Mouse (Mus musculus): Measurements from ENCODE around the gene Impdh1. TPM values are rescaled to one million over a fixed set of nuclear protein-coding genes. Genes with fewer than 3 reads are reported as not detected.

The Impdh1 gene
- polyA plus RNA-seq, 1 experiment: 15.6 TPM

DNA sequence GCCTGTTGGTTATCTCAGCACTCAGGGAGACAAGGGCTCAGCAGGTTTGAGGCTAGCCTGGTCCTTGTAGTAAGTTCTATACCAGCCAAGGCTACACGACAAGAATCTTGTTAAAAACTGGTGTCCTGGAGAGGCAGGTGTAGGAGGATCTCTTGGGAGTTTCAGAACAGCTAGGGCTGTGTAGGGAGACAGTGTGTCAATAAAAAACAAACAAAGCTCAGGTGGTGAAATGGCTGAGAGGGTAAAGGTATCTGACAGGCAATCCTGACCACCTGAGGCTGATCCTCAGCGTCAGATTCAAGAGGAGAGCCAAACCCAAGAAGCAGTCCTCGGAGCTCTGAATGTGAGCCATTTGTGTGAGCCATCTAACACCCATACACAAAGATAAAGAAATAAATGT, 30.0 kb upstream of the Impdh1 start:
- H3K4me3 ChIP-seq (ENCODE audit: low read depth, low read length): no peak overlapping the region
- H3K27ac ChIP-seq (ENCODE audit: insufficient read depth, low read depth, low read length): no peak overlapping the region
- TF ChIP-seq CTCF (IDR thresholded peaks at IDR 0.05; ENCODE audit: extremely low read depth, insufficient read length, insufficient replicate concordance, low read depth, low read length) (no peak), POLR2A (IDR thresholded peaks at IDR 0.05; ENCODE audit: low read depth, low read length) (no peak)
- no peaks in the 10 kb centered on the region for H3K27me3 ChIP-seq (ENCODE audit: control insufficient read depth, insufficient read depth, low read length)
- H3K36me3 ChIP-seq (ENCODE audit: control insufficient read depth, insufficient read depth, low read length): no peaks in the 10 kb centered on the region
- WGBS: 80% methylated on average over 3 of the region's 3 CpGs
- no peaks in the 10 kb centered on the region for H3K4me1 ChIP-seq (ENCODE audit: control insufficient read depth, insufficient read depth, insufficient read length, low read length)

DNA sequence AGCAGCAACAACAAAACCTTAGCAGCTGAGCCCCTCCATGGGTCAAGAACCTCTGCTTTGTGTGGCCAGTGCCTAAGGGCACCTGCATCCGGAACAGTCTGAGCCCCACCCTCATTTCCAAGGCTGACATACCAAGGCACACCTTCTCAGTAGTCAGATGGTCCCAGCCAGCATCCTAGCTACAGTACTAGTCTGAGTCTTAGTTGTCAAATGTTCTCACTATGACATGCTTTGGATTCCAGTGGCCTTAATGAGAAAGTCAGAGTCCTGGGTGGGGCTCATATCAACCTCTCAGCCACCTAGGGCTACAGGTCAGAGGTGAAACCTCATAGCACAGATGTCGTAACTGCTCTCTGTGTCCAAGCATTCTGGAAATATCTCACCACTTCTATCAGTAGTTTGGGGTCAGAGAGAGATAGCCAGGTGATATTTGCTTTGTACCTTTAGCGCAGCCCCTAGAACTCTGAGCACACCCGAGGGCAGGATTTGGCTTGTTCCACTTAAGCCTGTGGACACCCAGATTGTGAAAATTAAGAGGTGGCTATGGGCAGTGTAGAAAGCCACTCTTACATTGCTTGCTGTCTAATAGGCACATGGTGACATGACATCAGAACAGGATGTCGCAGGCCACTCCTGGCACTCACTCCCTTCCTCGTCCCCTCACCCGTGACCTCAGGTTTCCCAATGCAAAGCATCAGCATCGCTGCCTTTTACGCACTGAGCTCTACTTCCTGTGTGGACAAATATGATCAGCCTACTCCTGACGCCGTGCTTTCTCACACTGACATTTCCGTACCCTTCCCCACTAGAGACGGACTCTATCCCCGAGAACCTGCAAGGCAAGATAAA, 29.3 kb upstream of the Impdh1 start:
- Histone ChIP-seq H3K4me3 (ENCODE audit: low read depth, low read length) (no peak overlapping the region), H3K4me1 (ENCODE audit: control insufficient read depth, insufficient read depth, insufficient read length, low read length) (no peaks in the 10 kb centered on the region), H3K27me3 (ENCODE audit: control insufficient read depth, insufficient read depth, low read length) (no peaks in the 10 kb centered on the region), H3K36me3 (ENCODE audit: control insufficient read depth, insufficient read depth, low read length) (no peaks in the 10 kb centered on the region), H3K27ac (ENCODE audit: insufficient read depth, low read depth, low read length) (no peak overlapping the region)
- TF ChIP-seq POLR2A (IDR thresholded peaks at IDR 0.05; ENCODE audit: low read depth, low read length): no peak
- no peak for TF ChIP-seq CTCF (IDR thresholded peaks at IDR 0.05; ENCODE audit: extremely low read depth, insufficient read length, insufficient replicate concordance, low read depth, low read length)
- 60% methylated on average over 14 of the region's 14 CpGs for WGBS

DNA sequence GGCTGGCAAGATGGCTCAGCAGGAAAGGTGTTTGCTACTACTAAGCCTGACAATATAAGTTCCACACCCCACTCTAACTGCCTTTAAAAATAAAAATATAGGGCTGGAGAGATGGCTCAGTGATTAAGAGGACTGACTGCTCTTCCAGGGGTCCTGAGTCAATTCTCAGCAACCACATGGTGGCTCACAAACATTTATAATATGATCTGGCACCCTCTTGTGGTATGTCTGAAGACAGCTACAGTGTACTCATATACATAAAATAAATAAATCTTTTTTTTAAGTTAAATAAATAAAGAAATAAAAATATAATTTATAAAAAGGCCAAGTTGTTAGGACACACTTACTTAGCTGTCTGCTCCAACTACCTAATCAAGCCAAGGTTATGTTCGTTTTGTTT, 26.1 kb upstream of the Impdh1 start:
- Histone ChIP-seq H3K4me1 (ENCODE audit: control insufficient read depth, insufficient read depth, insufficient read length, low read length) (no peaks in the 10 kb centered on the region), H3K27ac (ENCODE audit: insufficient read depth, low read depth, low read length) (no peak overlapping the region), H3K27me3 (ENCODE audit: control insufficient read depth, insufficient read depth, low read length) (no peaks in the 10 kb centered on the region), H3K36me3 (ENCODE audit: control insufficient read depth, insufficient read depth, low read length) (no peaks in the 10 kb centered on the region), H3K4me3 (ENCODE audit: low read depth, low read length) (no peak overlapping the region)
- TF ChIP-seq CTCF (IDR thresholded peaks at IDR 0.05; ENCODE audit: extremely low read depth, insufficient read length, insufficient replicate concordance, low read depth, low read length) (no peak), POLR2A (IDR thresholded peaks at IDR 0.05; ENCODE audit: low read depth, low read length) (no peak)
- 71% methylated on average over 1 of the region's 1 CpGs for WGBS

GRCm38 (mm10) chr6:29241697-29242096, 25.5 kb upstream of the Impdh1 start:
- H3K36me3 ChIP-seq (ENCODE audit: control insufficient read depth, insufficient read depth, low read length): no peaks in the 10 kb centered on the region
- no peaks in the 10 kb centered on the region for H3K4me1 ChIP-seq (ENCODE audit: control insufficient read depth, insufficient read depth, insufficient read length, low read length)
- 29% methylated on average over 2 of the region's 2 CpGs for WGBS
- H3K27me3 ChIP-seq (ENCODE audit: control insufficient read depth, insufficient read depth, low read length): no peaks in the 10 kb centered on the region
- no peak overlapping the region for H3K27ac ChIP-seq (ENCODE audit: insufficient read depth, low read depth, low read length)
- H3K4me3 ChIP-seq (ENCODE audit: low read depth, low read length): no peak overlapping the region
- TF ChIP-seq POLR2A (IDR thresholded peaks at IDR 0.05; ENCODE audit: low read depth, low read length): no peak
- TF ChIP-seq CTCF (IDR thresholded peaks at IDR 0.05; ENCODE audit: extremely low read depth, insufficient read length, insufficient replicate concordance, low read depth, low read length): no peak

GRCm38 (mm10) chr6:29240806-29241205, 24.6 kb upstream of the Impdh1 start:
- WGBS: 39% methylated on average over 2 of the region's 2 CpGs

GRCm38 (mm10) chr6:29234272-29234671, 18.1 kb upstream of the Impdh1 start:
- Histone ChIP-seq H3K36me3 (ENCODE audit: control insufficient read depth, insufficient read depth, low read length) (no peaks in the 10 kb centered on the region), H3K4me1 (ENCODE audit: control insufficient read depth, insufficient read depth, insufficient read length, low read length) (peaks cover 3% of the 10 kb centered on the region; the same call in 1 of the 2 replicates), H3K27me3 (ENCODE audit: control insufficient read depth, insufficient read depth, low read length) (no peaks in the 10 kb centered on the region), H3K4me3 (ENCODE audit: low read depth, low read length) (no peak overlapping the region), H3K27ac (ENCODE audit: insufficient read depth, low read depth, low read length) (no peak overlapping the region)
- TF ChIP-seq CTCF (IDR thresholded peaks at IDR 0.05; ENCODE audit: extremely low read depth, insufficient read length, insufficient replicate concordance, low read depth, low read length) (peak; percentile 63; the same call in 1 of the 2 replicates), POLR2A (IDR thresholded peaks at IDR 0.05; ENCODE audit: low read depth, low read length) (no peak)
- 30% methylated on average over 8 of the region's 8 CpGs for WGBS

More at GRCm38 (mm10) chr6:29240806-29241205, 24.6 kb upstream of the Impdh1 start:
- H3K36me3 ChIP-seq (ENCODE audit: control insufficient read depth, insufficient read depth, low read length): no peaks in the 10 kb centered on the region
- H3K27ac ChIP-seq (ENCODE audit: insufficient read depth, low read depth, low read length): no peak overlapping the region
- no peaks in the 10 kb centered on the region for H3K4me1 ChIP-seq (ENCODE audit: control insufficient read depth, insufficient read depth, insufficient read length, low read length)
- H3K27me3 ChIP-seq (ENCODE audit: control insufficient read depth, insufficient read depth, low read length): no peaks in the 10 kb centered on the region
- H3K4me3 ChIP-seq (ENCODE audit: low read depth, low read length): no peak overlapping the region
- TF ChIP-seq POLR2A (IDR thresholded peaks at IDR 0.05; ENCODE audit: low read depth, low read length): no peak
- peak; percentile 70; the same call in 1 of the 2 replicates for TF ChIP-seq CTCF (IDR thresholded peaks at IDR 0.05; ENCODE audit: extremely low read depth, insufficient read length, insufficient replicate concordance, low read depth, low read length)

GRCm38 (mm10) chr6:29233710-29234109, 17.5 kb upstream of the Impdh1 start:
- Histone ChIP-seq H3K27ac (ENCODE audit: insufficient read depth, low read depth, low read length) (no peak overlapping the region), H3K4me3 (ENCODE audit: low read depth, low read length) (no peak overlapping the region), H3K4me1 (ENCODE audit: control insufficient read depth, insufficient read depth, insufficient read length, low read length) (peaks cover 3% of the 10 kb centered on the region; the same call in 1 of the 2 replicates), H3K36me3 (ENCODE audit: control insufficient read depth, insufficient read depth, low read length) (no peaks in the 10 kb centered on the region), H3K27me3 (ENCODE audit: control insufficient read depth, insufficient read depth, low read length) (no peaks in the 10 kb centered on the region)
- TF ChIP-seq CTCF (IDR thresholded peaks at IDR 0.05; ENCODE audit: extremely low read depth, insufficient read length, insufficient replicate concordance, low read depth, low read length): no peak
- TF ChIP-seq POLR2A (IDR thresholded peaks at IDR 0.05; ENCODE audit: low read depth, low read length): no peak
- 56% methylated on average over 3 of the region's 3 CpGs for WGBS

Measured in small intestine, adult 2 months (tissue).